Mouse (Mus musculus) forebrain, embryonic 10.5 days (tissue): Measurements from ENCODE around the gene Gm5447. TPM values are rescaled to one million over a fixed set of nuclear protein-coding genes. Genes with fewer than 3 reads are reported as not detected.

Source experiments
- DNase-seq: peaks from one replicate; pipeline ENCODE4 v3.0.0-alpha.2; 2017; ENCODE audit warnings: low spot score; ENCODE audit errors: extremely low spot score
- H3K27ac ChIP-seq: fragments of 300-500 bp; sonication (generic); 2 replicates; pipeline ENCODE4 v1.5.1; 2016; ENCODE audit warnings: mild to moderate bottlenecking
- H3K27me3 ChIP-seq: fragments of 300-500 bp; sonication (generic); 2 replicates; pipeline ENCODE4 v1.6.1; 2016; ENCODE audit warnings: mild to moderate bottlenecking; ENCODE audit not compliant: poor library complexity, severe bottlenecking
- H3K36me3 ChIP-seq: fragments of 300-500 bp; sonication (generic); replicated peaks from 2 replicates; pipeline ENCODE4 v1.6.1; 2016; ENCODE audit warnings: mild to moderate bottlenecking, moderate library complexity
- H3K4me1 ChIP-seq: fragments of 300-500 bp; sonication (generic); 2 replicates; pipeline ENCODE4 v1.6.1; 2016
- H3K4me3 ChIP-seq: fragments of 300-500 bp; sonication (generic); 2 replicates; pipeline ENCODE4 v1.5.1; 2016; ENCODE audit warnings: mild to moderate bottlenecking, moderate library complexity
- H3K9me3 ChIP-seq: fragments of 300-500 bp; sonication (generic); 2 replicates; pipeline ENCODE4 v1.6.1; 2016; ENCODE audit warnings: mild to moderate bottlenecking, moderate library complexity
- WGBS: fragments of 180-500 bp; shearing (Covaris S2); methylation state at CpG from one replicate; pipeline ENCODE4 v1.1.7; 2016; 5-methylcytosine and 5-hydroxymethylcytosine counted together
- polyA plus RNA-seq: library from polyadenylated mRNA; unstranded; fragments of >200 nt; fragmentation: Nextera tagmentation; extraction: Ambion mirVana; gene quantifications from 2 replicates; pipeline ENCODE4 v1.2.1, GENCODE M21; 2016

Gene Gm5447
- polyA plus RNA-seq, 1 experiment from 2014 or later = 0.10 TPM

DNA sequence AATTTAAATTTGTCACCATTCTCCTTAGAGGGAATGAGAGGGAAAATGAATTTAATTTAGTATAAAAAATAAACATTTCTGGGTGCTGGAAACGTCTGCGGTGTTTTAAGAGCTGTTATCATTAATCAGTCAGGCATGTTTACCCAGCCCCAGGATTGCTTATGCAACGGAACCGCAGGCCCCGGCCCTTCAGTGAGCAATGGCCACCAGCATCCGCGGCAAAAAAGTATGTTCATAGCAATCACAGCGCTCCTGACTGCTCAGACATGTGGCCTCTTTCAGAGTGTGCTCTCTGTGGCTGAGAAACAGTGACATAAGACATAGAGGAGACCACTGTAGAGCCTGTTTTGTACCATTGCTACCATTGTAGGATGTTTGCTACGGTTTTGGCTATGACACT is 16.2 kb downstream of the Gm5447 start:
- Histone ChIP-seq H3K4me3 (no peak overlapping the region), H3K27me3 (peaks cover 35% of the 10 kb centered on the region), H3K27ac (no peak overlapping the region), H3K9me3 (no peaks in the 10 kb centered on the region), H3K4me1 (peaks cover 11% of the 10 kb centered on the region), H3K36me3 (no peaks in the 10 kb centered on the region)
- WGBS = 87% methylated on average over 9 of the region's 9 CpGs
- no peak for DNase-seq

DNA sequence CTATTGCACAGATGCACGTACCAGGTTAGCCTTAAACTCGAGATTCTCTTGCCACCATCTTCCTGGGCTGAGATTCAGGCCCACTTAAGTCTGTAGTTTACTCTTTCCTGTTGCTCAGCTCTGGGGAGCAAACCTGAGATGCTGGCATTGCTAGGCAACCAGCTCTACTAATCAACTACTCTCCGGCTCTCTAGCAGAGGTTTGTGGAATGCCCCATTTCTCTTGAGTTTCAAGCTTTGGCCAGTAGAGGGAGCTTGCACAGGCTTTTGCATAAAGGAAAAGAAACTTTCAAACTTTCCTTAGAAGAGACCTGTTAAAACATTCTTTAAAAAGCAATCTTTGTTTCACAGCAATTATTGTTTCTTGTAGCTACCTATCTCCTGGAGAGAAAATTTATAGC is 19.8 kb downstream of the Gm5447 start:
- no peaks in the 10 kb centered on the region for H3K4me1 ChIP-seq
- 33% methylated on average over 3 of the region's 3 CpGs for WGBS
- no peak overlapping the region for H3K27ac ChIP-seq
- peak; percentile 44 for DNase-seq
- no peaks in the 10 kb centered on the region; the same call in 1 of the 2 replicates for H3K27me3 ChIP-seq
- no peak overlapping the region for H3K4me3 ChIP-seq
- H3K36me3 ChIP-seq = no peaks in the 10 kb centered on the region
- H3K9me3 ChIP-seq = no peaks in the 10 kb centered on the region

DNA sequence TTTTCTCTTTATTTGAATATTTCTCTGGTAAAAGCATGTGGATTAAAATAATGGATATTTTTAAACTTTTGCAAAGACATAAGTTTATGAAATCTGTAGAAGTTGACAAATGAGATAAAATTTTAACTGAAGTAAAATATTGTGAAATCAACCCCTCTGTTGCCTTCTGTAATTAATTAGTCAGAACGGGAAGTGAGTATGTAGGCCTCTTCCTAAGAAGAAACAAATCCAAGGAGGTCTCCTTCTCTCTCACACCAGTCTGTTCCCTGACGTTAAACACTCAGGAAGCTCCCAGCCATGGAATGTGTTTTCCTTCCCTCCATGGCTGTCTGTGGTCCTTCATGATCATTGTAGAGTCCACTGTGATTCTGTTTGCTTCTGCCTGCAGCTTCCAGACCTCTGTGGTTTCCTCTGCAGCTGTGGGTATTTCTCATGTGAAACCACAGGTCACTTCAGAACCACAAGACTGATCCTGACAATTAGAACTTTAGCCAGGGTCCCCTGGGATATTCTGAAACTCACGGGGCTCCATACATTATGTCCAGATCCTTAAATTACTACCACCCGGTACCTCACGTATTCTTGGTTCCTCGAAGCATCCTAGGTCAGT is 20.4 kb downstream of the Gm5447 start:
- no peaks in the 10 kb centered on the region; the same call in 1 of the 2 replicates for H3K27me3 ChIP-seq
- H3K4me1 ChIP-seq = no peaks in the 10 kb centered on the region
- no peak overlapping the region for H3K27ac ChIP-seq
- no peak overlapping the region for H3K4me3 ChIP-seq
- H3K9me3 ChIP-seq = no peaks in the 10 kb centered on the region
- H3K36me3 ChIP-seq = no peaks in the 10 kb centered on the region
- WGBS = 80% methylated on average over 6 of the region's 6 CpGs
- no peak for DNase-seq

DNA sequence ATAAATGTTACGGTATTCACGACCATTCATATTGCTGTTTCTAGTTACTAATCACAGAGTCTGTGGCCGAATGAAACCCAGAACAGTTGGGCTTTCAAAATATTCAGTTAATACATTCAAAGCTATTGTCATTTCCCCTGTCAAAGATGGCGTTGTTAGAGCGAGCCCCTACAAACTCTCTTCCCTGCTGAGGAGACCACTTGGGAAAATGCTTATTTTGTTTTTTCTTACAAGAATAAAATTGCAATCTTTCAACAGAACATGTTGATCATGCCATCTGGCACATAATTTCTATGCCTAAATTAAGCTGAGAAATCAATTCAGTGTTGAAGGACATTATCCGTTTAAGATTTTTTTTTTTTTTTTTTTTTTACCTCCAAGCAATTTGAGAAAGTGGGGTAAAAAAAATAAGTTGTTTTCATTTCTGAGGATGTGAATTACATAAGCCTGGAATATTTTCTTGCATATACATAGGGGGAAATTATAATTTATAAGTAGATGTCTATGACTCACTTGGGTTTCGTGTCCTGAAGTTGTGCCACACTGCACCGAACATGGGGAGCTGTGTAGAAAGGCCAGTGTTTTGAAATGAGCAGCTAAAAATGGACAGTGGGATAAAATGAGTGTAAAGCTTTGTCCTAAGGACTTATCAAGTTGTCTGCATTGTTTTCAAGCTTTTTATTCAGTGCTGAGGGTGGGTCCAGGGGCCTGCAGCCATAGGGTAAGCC is 23.7 kb downstream of the Gm5447 start:
- H3K27me3 ChIP-seq = no peaks in the 10 kb centered on the region; the same call in 1 of the 2 replicates
- WGBS = 92% methylated on average over 8 of the region's 8 CpGs
- DNase-seq = no peak
- no peaks in the 10 kb centered on the region for H3K4me1 ChIP-seq
- no peaks in the 10 kb centered on the region for H3K9me3 ChIP-seq
- H3K36me3 ChIP-seq = no peaks in the 10 kb centered on the region
- no peak overlapping the region for H3K4me3 ChIP-seq
- H3K27ac ChIP-seq = no peak overlapping the region

DNA sequence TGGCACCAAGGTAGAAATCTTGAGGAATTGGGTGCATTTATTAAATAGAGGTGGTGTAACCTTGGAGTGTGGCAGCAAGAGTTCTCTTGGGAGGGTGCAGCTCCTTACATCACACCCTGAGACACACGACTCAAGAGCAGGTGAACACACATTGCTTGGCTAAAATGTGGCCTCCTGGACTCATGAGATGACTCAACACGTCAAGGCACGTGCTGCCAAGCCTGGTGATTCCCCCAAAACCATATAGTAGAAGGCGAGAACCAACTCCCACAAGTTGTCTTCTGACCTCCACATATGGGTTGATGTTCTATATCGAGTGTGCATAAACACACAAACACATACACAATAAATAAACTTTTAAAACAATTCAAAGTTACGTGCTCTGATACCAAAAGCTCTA is 25.8 kb downstream of the Gm5447 start:
- Histone ChIP-seq H3K27ac (no peak overlapping the region), H3K4me1 (peaks cover 4% of the 10 kb centered on the region; the same call in 1 of the 2 replicates), H3K36me3 (no peaks in the 10 kb centered on the region), H3K9me3 (no peaks in the 10 kb centered on the region), H3K27me3 (no peaks in the 10 kb centered on the region; the same call in 1 of the 2 replicates), H3K4me3 (no peak overlapping the region)
- WGBS = 88% methylated on average over 6 of the region's 6 CpGs
- no peak for DNase-seq

DNA sequence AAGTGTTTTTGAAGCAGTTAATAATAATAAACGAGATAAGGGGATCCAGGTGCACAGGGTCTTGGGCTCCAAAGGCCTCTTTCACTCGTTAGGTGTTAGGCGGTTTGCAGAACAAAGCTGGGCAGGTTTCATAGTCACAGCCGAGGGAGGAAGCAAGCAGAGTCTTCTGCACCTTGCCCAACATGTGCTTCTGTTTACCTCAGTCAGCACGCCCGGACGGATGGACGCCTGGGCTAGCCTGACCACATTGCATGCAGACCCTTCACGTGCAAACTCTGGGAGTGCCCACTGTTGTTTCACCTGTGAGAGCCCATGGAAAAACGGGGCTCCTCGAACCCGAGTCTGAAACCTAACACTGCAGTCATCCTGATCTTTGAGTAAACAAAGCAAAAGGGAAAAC is 30.5 kb downstream of the Gm5447 start:
- no peaks in the 10 kb centered on the region for H3K27me3 ChIP-seq
- H3K4me1 ChIP-seq = peaks cover 4% of the 10 kb centered on the region; the same call in 1 of the 2 replicates
- no peak for DNase-seq
- no peak overlapping the region for H3K4me3 ChIP-seq
- no peak overlapping the region for H3K27ac ChIP-seq
- no peaks in the 10 kb centered on the region for H3K9me3 ChIP-seq
- WGBS = 60% methylated on average over 12 of the region's 12 CpGs
- H3K36me3 ChIP-seq = no peaks in the 10 kb centered on the region

DNA sequence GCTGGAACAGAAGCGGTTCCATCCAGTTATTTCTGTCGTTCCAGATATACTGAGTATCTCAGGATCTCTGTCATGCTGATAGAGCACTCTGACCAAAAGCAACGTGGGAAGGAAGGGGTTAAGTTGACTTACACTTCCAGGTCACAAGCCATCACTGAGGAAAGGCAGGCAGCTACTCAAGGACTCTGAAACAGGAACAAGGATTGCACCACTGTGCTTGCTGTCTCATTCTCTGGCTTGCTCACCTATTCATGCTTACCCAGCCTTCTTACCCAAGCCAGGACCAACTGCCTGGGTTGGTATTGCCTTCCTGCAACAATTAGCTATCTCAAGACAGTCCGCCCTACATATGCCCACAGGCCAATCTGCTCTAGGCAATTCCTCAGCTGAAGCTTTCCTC is 31.0 kb downstream of the Gm5447 start:
- Histone ChIP-seq H3K27ac (no peak overlapping the region), H3K36me3 (no peaks in the 10 kb centered on the region), H3K4me1 (peaks cover 4% of the 10 kb centered on the region; the same call in 1 of the 2 replicates), H3K27me3 (no peaks in the 10 kb centered on the region), H3K9me3 (no peaks in the 10 kb centered on the region), H3K4me3 (no peak overlapping the region)
- 79% methylated on average over 4 of the region's 4 CpGs for WGBS
- no peak for DNase-seq

DNA sequence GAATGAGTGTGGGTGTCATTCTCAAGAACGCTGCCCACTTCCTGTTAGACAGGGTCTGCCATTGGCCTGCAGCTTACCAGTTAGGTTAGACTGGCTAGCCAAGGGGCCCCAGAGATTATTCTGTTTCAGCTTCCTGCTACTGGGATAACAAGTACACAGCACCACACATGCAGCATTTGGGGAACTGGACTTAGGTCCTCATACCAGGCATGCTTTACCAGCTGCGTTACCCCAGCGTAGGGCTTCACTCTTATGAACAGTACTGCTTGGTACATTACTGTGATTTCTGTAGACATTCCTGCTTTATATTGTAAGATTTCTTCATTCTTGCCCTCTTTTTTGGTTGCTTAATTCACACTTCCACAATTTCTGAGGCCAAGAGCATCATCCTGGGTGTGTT is 43.5 kb downstream of the Gm5447 start:
- DNase-seq = no peak
- Histone ChIP-seq H3K27me3 (no peaks in the 10 kb centered on the region), H3K9me3 (no peaks in the 10 kb centered on the region), H3K27ac (no peak overlapping the region), H3K4me1 (0 out of 2 replicates have a peak, but pooled peaks cover 4% of the 10 kb centered on the region), H3K4me3 (no peak overlapping the region), H3K36me3 (no peaks in the 10 kb centered on the region)
- whole genome bisulfite sequencing = 93% methylated on average over 3 of the region's 3 CpGs

DNA sequence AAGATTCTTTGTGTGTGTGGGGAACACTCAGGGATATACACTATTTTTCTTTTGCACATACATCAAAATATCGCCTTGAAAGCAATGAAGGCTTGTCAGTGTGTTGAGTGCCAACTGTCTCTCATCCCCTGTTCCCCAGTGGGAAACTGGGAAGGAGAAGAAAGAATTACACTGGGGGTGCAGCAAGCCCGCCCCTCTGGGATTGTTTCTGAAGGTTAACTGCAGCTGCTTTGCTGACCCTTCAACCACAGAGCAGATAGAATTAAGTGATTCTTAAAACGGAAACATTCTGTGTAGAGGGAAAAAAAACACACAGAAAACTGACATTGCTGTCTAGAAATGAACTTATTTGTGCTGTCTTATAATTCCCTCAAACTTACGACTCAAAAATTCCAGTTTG is 47.5 kb downstream of the Gm5447 start:
- H3K4me1 ChIP-seq = 0 out of 2 replicates have a peak, but pooled peaks cover 4% of the 10 kb centered on the region
- no peak for DNase-seq
- no peaks in the 10 kb centered on the region for H3K27me3 ChIP-seq
- H3K27ac ChIP-seq = no peak overlapping the region
- no peak overlapping the region for H3K4me3 ChIP-seq
- H3K36me3 ChIP-seq = no peaks in the 10 kb centered on the region
- no peaks in the 10 kb centered on the region for H3K9me3 ChIP-seq
- 73% methylated on average over 4 of the region's 4 CpGs for WGBS

DNA sequence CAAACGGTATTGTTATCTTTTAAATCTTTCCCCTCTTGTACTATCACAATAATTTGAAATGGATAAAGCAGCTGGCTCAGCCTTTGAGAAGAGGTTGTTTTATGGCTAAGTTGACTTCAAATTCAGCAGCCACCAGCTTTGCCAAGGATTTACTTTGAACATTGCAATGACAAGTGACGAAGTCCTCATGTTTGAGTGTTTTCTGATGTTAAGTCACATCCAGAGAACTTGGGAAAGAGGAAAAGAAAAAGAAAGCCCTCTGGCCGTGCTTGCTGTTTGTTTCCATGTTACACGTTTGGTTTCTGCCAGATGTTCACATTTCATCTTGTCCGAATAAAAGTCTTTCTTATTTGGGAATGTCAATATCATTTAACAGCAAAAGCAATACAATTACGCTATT is 47.9 kb downstream of the Gm5447 start:
- 78% methylated on average over 6 of the region's 6 CpGs for WGBS

DNA sequence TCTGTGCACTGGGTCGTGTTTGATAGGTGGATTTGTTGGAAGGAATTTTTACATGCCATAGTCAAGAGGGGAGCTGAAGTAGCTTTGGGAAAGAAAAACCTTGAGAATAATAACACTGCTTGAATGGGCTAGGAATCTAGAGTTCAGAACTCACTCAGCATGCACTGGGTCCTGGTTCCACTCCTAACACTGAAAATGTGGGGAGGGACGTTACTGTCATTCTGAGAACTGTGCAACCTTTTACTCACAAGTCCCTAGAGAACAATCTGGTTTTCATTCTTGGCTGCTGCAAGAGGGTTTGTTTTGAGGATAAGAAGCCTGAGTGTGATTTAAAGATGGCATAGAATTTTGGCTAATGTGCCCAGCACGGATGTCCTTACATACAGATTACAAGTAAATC is 49.7 kb downstream of the Gm5447 start:
- WGBS = 78% methylated on average over 3 of the region's 3 CpGs

More for the DNA sequence above, 47.9 kb downstream of the Gm5447 start:
- H3K4me3 ChIP-seq = no peak overlapping the region
- H3K9me3 ChIP-seq = no peaks in the 10 kb centered on the region
- H3K4me1 ChIP-seq = 0 out of 2 replicates have a peak, but pooled peaks cover 4% of the 10 kb centered on the region
- DNase-seq = no peak
- no peaks in the 10 kb centered on the region for H3K27me3 ChIP-seq
- H3K36me3 ChIP-seq = no peaks in the 10 kb centered on the region
- no peak overlapping the region for H3K27ac ChIP-seq

More for the DNA sequence above, 49.7 kb downstream of the Gm5447 start:
- DNase-seq = no peak
- Histone ChIP-seq H3K27me3 (no peaks in the 10 kb centered on the region), H3K36me3 (no peaks in the 10 kb centered on the region), H3K27ac (no peak overlapping the region), H3K4me3 (no peak overlapping the region), H3K4me1 (0 out of 2 replicates have a peak, but pooled peaks cover 4% of the 10 kb centered on the region), H3K9me3 (no peaks in the 10 kb centered on the region)
